Mouse (Mus musculus) heart, postnatal 0 days (tissue): ENCODE results near the gene Dyrk3. TPM values are rescaled to one million over a fixed set of nuclear protein-coding genes. Genes with fewer than 3 reads are reported as not detected.

Experiments
- ATAC-seq: fragments of 200-750 bp; cut with Nextera tagmentation; 2 replicates; pipeline ENCODE4 v1.8.0; 2017; ENCODE audit warnings: low read depth, moderate number of reproducible peaks, moderate library complexity; ENCODE audit not compliant: insufficient read depth
- DNase-seq: peaks from one replicate; pipeline ENCODE4 v3.0.0-alpha.2; 2016; ENCODE audit warnings: low spot score
- H3K27ac ChIP-seq: fragments of 300-500 bp; sonication (generic); 2 replicates; pipeline ENCODE4 v1.5.1; 2014; ENCODE audit warnings: low read depth, mild to moderate bottlenecking
- H3K27me3 ChIP-seq: fragments of 300-500 bp; sonication (generic); 2 replicates; pipeline ENCODE4 v1.6.1; 2014; ENCODE audit warnings: low read length, mixed read lengths; ENCODE audit not compliant: control insufficient read depth, insufficient read depth
- H3K36me3 ChIP-seq: fragments of 300-500 bp; sonication (generic); replicated peaks from 2 replicates; pipeline ENCODE4 v1.6.1; 2014; ENCODE audit warnings: low read length, mixed read lengths; ENCODE audit not compliant: control insufficient read depth, insufficient read depth
- H3K4me1 ChIP-seq: fragments of 300-500 bp; sonication (generic); 2 replicates; pipeline ENCODE4 v1.6.1; 2014; ENCODE audit warnings: antibody characterized with exemption; ENCODE audit not compliant: control insufficient read depth, insufficient read depth
- H3K4me2 ChIP-seq: fragments of 300-500 bp; sonication (generic); 2 replicates; pipeline ENCODE4 v1.6.1; 2014; ENCODE audit warnings: low read depth, mild to moderate bottlenecking, low read length, moderate library complexity
- H3K4me3 ChIP-seq: fragments of 300-500 bp; sonication (generic); 2 replicates; pipeline ENCODE4 v1.5.1; 2014; ENCODE audit warnings: low read depth, low read length
- H3K9ac ChIP-seq: fragments of 300-500 bp; sonication (generic); replicated peaks from 2 replicates; pipeline ENCODE4 v1.6.1; 2014; ENCODE audit warnings: low read depth, low read length, mixed read lengths
- H3K9me3 ChIP-seq: fragments of 300-500 bp; sonication (generic); replicated peaks from 2 replicates; pipeline ENCODE4 v1.6.1; 2016; ENCODE audit warnings: low read length; ENCODE audit not compliant: control insufficient read depth
- CTCF ChIP-seq: IDR thresholded peaks from 2 replicates; pipeline ENCODE4 v1.5.1; 2016; ENCODE audit warnings: antibody characterized with exemption, control low read depth, low read depth
- EP300 ChIP-seq: IDR thresholded peaks from 2 replicates; pipeline ENCODE4 v1.6.1; 2016; ENCODE audit warnings: antibody characterized with exemption, low read depth
- WGBS: fragments of 180-500 bp; shearing (Covaris S2); extraction: QIAGEN DNeasy Blood & Tissue Kit; methylation state at CpG from one replicate; pipeline ENCODE4 v1.1.7; 2014; 5-methylcytosine and 5-hydroxymethylcytosine counted together
- polyA plus RNA-seq: library from polyadenylated mRNA; unstranded; fragments of >200 nt; fragmentation: Nextera tagmentation; extraction: Ambion mirVana; gene quantifications from 2 replicates; pipeline ENCODE4 v1.2.1, GENCODE M21; 2015
- total RNA-seq: library from RNA; depleted of rRNA; stranded (reverse); fragments of >200 nt; gene quantifications from 2 replicates; pipeline ENCODE4 v1.2.3, GENCODE M21; 2014; ENCODE audit warnings: low replicate concordance

Dyrk3 gene
- total and polyA plus RNA-seq, 2 experiments from 2014 or later: 0.86 to 1.4 TPM

- WGBS: 46% methylated on average over 9 of the region's 9 CpGs
- H3K27ac ChIP-seq: peak overlapping the region; percentile 14; the same call in 1 of the 2 replicates
- ATAC-seq: peak; percentile 37
Observed at GRCm38 (mm10) chr1:131184253-131184955, 46.3 kb upstream of the Dyrk3 start.

GRCm38 (mm10) chr1:131183201-131183600, 45.1 kb upstream of the Dyrk3 start:
- no peak overlapping the region for H3K9ac ChIP-seq
- H3K27ac ChIP-seq: no peak overlapping the region
- no peak overlapping the region for H3K4me2 ChIP-seq
- TF ChIP-seq EP300 (no peak), CTCF (no peak)
- ATAC-seq (no peak), DNase-seq (no peak)
- H3K4me3 ChIP-seq: no peak overlapping the region
- H3K27me3 ChIP-seq: no peaks in the 10 kb centered on the region
- peaks cover 21% of the 10 kb centered on the region for H3K4me1 ChIP-seq
- H3K36me3 ChIP-seq: peaks cover 18% of the 10 kb centered on the region
- no peaks in the 10 kb centered on the region for H3K9me3 ChIP-seq
- WGBS: 73% methylated on average over 7 of the region's 7 CpGs

More at GRCm38 (mm10) chr1:131184253-131184955, 46.3 kb upstream of the Dyrk3 start:
- H3K4me3 ChIP-seq: no peak overlapping the region
- peaks cover 13% of the 10 kb centered on the region; the same call in 1 of the 2 replicates for H3K36me3 ChIP-seq
- H3K9me3 ChIP-seq: no peaks in the 10 kb centered on the region
- H3K27me3 ChIP-seq: no peaks in the 10 kb centered on the region
- DNase-seq: peak; percentile 38
- H3K4me2 ChIP-seq: no peak overlapping the region
- TF ChIP-seq CTCF (no peak), EP300 (no peak)
- H3K9ac ChIP-seq: no peak overlapping the region
- H3K4me1 ChIP-seq: peaks cover 21% of the 10 kb centered on the region

- H3K4me2 ChIP-seq: no peak overlapping the region
- 43% methylated on average over 9 of the region's 9 CpGs for WGBS
- TF ChIP-seq CTCF: peak; percentile 90
- TF ChIP-seq EP300: no peak
- no peak overlapping the region for H3K27ac ChIP-seq
- ATAC-seq (0 out of 2 replicates have a peak, but pooled peaks have one; percentile 34), DNase-seq (peak; percentile 76)
- no peaks in the 10 kb centered on the region for H3K9me3 ChIP-seq
- H3K27me3 ChIP-seq: no peaks in the 10 kb centered on the region
- H3K4me3 ChIP-seq: no peak overlapping the region
- peaks cover 31% of the 10 kb centered on the region for H3K36me3 ChIP-seq
- no peak overlapping the region for H3K9ac ChIP-seq
- peaks cover 21% of the 10 kb centered on the region for H3K4me1 ChIP-seq
Observed at GRCm38 (mm10) chr1:131181642-131182527, 43.7 kb upstream of the Dyrk3 start.

GRCm38 (mm10) chr1:131180386-131180785, 42.2 kb upstream of the Dyrk3 start:
- Histone ChIP-seq H3K27me3 (no peaks in the 10 kb centered on the region), H3K4me2 (no peak overlapping the region), H3K4me3 (no peak overlapping the region), H3K9ac (no peak overlapping the region), H3K36me3 (peaks cover 46% of the 10 kb centered on the region), H3K4me1 (peaks cover 10% of the 10 kb centered on the region), H3K27ac (no peak overlapping the region), H3K9me3 (no peaks in the 10 kb centered on the region)
- WGBS: 94% methylated on average over 7 of the region's 7 CpGs
- no peak for TF ChIP-seq EP300
- TF ChIP-seq CTCF: no peak
- ATAC-seq: no peak
- DNase-seq: no peak

- Histone ChIP-seq H3K9me3 (no peaks in the 10 kb centered on the region), H3K27ac (no peak overlapping the region), H3K4me2 (no peak overlapping the region), H3K36me3 (peaks cover 69% of the 10 kb centered on the region), H3K4me1 (no peaks in the 10 kb centered on the region), H3K9ac (no peak overlapping the region), H3K4me3 (no peak overlapping the region), H3K27me3 (no peaks in the 10 kb centered on the region)
- DNase-seq (no peak), ATAC-seq (no peak)
- 77% methylated on average over 5 of the region's 5 CpGs for WGBS
- TF ChIP-seq EP300 (no peak), CTCF (no peak)
Observed at GRCm38 (mm10) chr1:131178083-131178482, 39.9 kb upstream of the Dyrk3 start.
